Mouse (Mus musculus) liver, embryonic 15.5 days (tissue): ENCODE data around the gene Bcan. TPM values are rescaled to one million over a fixed set of nuclear protein-coding genes. Genes with fewer than 3 reads are reported as not detected.

Experiments
- ATAC-seq: fragments of 200-750 bp; cut with Nextera tagmentation; 2 replicates; pipeline ENCODE4 v1.8.0; 2017; ENCODE audit warnings: moderate number of reproducible peaks, mild to moderate bottlenecking, moderate library complexity; ENCODE audit not compliant: insufficient read depth
- H3K27ac ChIP-seq: fragments of 300-500 bp; sonication (generic); replicated peaks from 2 replicates; pipeline ENCODE4 v1.5.1; 2015; ENCODE audit warnings: mild to moderate bottlenecking, inconsistent platforms
- H3K27me3 ChIP-seq: fragments of 300-500 bp; sonication (generic); 2 replicates; pipeline ENCODE4 v1.6.1; 2015; ENCODE audit warnings: mild to moderate bottlenecking, inconsistent platforms
- H3K36me3 ChIP-seq: fragments of 300-500 bp; sonication (generic); replicated peaks from 2 replicates; pipeline ENCODE4 v1.6.1; 2015; ENCODE audit warnings: moderate library complexity, mild to moderate bottlenecking, inconsistent platforms
- H3K4me1 ChIP-seq: fragments of 300-500 bp; sonication (generic); replicated peaks from 2 replicates; pipeline ENCODE4 v1.6.1; 2015; ENCODE audit warnings: inconsistent platforms
- H3K4me2 ChIP-seq: fragments of 300-500 bp; sonication (generic); 2 replicates; pipeline ENCODE4 v1.6.1; 2015; ENCODE audit warnings: moderate library complexity, mild to moderate bottlenecking, inconsistent platforms
- H3K4me3 ChIP-seq: fragments of 300-500 bp; sonication (generic); replicated peaks from 2 replicates; pipeline ENCODE4 v1.5.1; 2015; ENCODE audit warnings: mild to moderate bottlenecking, inconsistent platforms
- H3K9ac ChIP-seq: fragments of 300-500 bp; sonication (generic); 2 replicates; pipeline ENCODE4 v1.6.1; 2015; ENCODE audit warnings: moderate library complexity, mild to moderate bottlenecking, inconsistent platforms
- H3K9me3 ChIP-seq: fragments of 300-500 bp; sonication (generic); replicated peaks from 2 replicates; pipeline ENCODE4 v1.6.1; 2016; ENCODE audit warnings: inconsistent platforms
- WGBS: fragments of 180-500 bp; shearing (Covaris S2); methylation state at CpG from one replicate; pipeline ENCODE4 v1.1.7; 2015; ENCODE audit warnings: mixed read lengths; ENCODE audit not compliant: insufficient replicate concordance; 5-methylcytosine and 5-hydroxymethylcytosine counted together
- polyA plus RNA-seq: library from polyadenylated mRNA; unstranded; fragments of >200 nt; fragmentation: Nextera tagmentation; extraction: Ambion mirVana; gene quantifications from 2 replicates; pipeline ENCODE4 v1.2.1, GENCODE M21; 2015

Gene Bcan
- polyA plus RNA-seq, 1 experiment from 2014 or later: 0.10 TPM

DNA sequence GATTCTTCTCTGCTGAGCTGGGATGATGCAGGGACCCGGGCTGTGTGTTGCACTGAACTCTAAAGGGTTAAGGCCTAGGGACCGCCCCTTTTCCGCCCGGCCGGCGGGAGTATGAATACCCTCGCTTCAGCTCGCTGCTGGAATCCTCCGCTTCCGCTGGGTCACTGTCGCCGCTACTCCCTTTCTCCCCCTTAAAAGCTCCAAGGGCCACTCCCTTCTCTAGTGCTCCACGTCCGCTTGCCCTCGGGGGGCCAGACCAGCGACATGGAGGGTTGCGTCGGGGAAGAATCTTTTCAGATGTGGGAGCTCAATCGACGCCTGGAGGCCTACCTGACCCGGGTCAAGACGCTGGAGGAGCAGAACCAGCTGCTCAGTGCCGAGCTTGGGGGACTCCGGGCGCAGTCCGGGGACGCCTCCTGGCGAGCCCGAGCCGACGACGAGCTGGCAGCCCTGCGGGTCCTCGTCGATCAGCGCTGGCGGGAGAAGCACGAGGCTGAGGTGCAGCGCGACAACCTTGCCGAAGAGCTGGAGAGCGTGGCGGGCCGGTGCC is 29.0 kb downstream of the Bcan start, which contains the start of gene Nes:
Gene Nes, plus strand, starts transcription at position 140 of the 550 bp plus-strand sequence.
- H3K4me1 ChIP-seq: peaks cover 15% of the 10 kb centered on the region
- 0 out of 2 replicates have a peak within 1 kb of the TSS, but pooled peaks have one; percentile 1 for H3K9ac ChIP-seq
- peak within 1 kb of the TSS; percentile 50 for H3K4me2 ChIP-seq
- no peak within 1 kb of the TSS for H3K27ac ChIP-seq
- no peaks in the 10 kb centered on the region for H3K36me3 ChIP-seq
- no peak for ATAC-seq
- H3K4me3 ChIP-seq: peak within 1 kb of the TSS; percentile 41
- WGBS: 1% methylated on average over 44 of the region's 44 CpGs
- H3K9me3 ChIP-seq: no peaks in the 10 kb centered on the region
- peaks cover 82% of the 10 kb centered on the region for H3K27me3 ChIP-seq

DNA sequence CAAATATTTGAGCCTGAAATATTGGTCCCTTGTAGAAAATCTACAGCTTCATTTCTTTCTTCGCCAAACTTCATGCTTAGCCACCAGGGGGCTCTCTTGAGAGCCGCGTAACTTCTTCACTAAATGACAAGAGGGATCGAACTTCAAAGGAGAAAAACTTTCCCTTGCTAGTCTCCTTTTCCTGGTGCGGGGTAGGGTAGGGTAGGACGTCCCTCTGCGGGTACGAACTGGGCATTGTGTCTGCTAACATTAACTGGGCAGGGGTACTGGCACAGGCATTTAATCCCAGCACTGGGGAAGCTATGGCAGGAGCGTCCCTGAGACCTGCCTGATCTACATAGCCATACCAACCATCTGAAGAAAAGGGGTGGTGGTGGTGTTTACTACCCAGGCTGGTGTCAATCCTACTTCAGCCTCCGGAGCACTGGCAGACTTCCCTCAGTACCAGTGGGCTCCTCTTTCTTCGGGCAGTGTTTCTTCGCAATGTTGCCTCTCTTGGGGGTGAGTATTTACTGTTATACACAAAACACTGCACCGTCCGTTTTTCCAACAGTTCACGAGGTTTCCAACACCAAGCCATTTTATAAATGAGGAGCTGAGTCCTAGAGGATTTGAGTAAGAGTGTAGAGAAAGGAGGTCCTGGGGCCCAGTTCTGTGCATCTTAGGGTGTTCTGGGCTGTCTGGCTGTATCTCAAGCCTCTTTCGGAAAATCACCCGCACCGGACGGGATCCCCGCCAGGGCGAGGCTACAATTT is 29.7 kb downstream of the Bcan start:
- WGBS: 3% methylated on average over 21 of the region's 21 CpGs

DNA sequence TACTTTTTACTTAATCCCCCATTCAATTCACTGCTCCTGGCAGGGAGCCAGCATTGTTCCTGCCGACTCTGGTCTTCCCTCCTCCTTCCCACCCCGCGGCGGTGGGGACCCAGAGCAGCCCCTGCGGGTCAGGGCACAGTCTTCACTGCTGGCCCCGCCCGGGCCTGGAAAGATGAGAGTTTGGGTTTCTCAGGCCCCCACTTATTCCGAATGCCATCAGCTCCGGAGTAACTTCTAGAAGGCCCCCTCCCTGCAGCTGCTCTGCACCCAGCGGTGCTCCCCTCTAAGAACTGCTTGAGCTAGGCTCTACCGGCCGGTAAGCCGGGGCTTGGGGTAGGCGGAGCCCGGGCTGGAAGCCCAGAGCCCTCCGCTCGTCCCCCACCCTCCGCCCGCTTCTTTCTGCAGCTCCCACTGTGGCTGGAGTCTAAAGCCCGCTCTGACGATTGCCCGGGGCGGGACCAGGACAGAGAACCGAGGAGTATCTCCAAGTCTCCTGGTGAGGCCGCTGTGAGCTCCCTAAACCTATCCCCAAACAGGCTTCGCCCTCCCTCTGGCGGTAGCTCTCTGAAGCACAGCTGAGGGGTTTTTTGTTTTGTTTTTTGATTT is 39.3 kb downstream of the Bcan start:
- peak; percentile 83 for ATAC-seq
- WGBS: under 1% methylated on average over 27 of the region's 27 CpGs
- Histone ChIP-seq H3K36me3 (no peaks in the 10 kb centered on the region), H3K4me3 (peak overlapping the region; percentile 43), H3K4me2 (peak overlapping the region; percentile 68), H3K27ac (no peak overlapping the region), H3K27me3 (peaks cover 58% of the 10 kb centered on the region), H3K4me1 (peaks cover 9% of the 10 kb centered on the region), H3K9me3 (no peaks in the 10 kb centered on the region), H3K9ac (peak overlapping the region; percentile 27)

More for the DNA sequence above, 29.7 kb downstream of the Bcan start:
- ATAC-seq: no peak
- Histone ChIP-seq H3K27me3 (peaks cover 76% of the 10 kb centered on the region), H3K4me3 (peak overlapping the region; percentile 41), H3K36me3 (no peaks in the 10 kb centered on the region), H3K9ac (no peak overlapping the region), H3K4me2 (peak overlapping the region; percentile 50), H3K9me3 (no peaks in the 10 kb centered on the region), H3K4me1 (peaks cover 15% of the 10 kb centered on the region), H3K27ac (no peak overlapping the region)

DNA sequence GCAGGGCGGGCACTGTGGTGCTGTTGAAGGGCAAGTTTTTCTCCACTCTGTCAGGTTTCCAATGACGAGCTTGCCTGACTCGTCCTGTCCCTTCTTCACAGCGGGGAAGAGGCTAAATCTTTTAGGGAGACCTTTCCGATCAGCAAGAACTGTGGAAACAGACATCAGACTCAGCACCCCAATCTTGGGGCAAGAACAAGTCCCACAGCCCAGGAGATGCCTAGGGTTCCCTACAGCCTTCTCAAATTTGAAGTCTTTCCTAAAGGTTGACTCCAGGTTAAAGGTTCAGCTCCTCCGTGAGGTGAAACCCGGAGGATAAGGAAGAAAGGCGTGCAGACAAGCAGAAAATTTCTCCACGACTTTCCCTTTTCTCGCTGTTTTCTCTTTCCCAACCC is 39.8 kb downstream of the Bcan start:
- WGBS: 13% methylated on average over 10 of the region's 10 CpGs

GRCm38 (mm10) chr3:87959371-87959770 is 40.7 kb downstream of the Bcan start:
- H3K27ac ChIP-seq: no peak overlapping the region
- H3K36me3 ChIP-seq: no peaks in the 10 kb centered on the region
- H3K4me3 ChIP-seq: no peak overlapping the region
- H3K9ac ChIP-seq: no peak overlapping the region
- no peak for ATAC-seq
- 52% methylated on average over 7 of the region's 7 CpGs for WGBS
- peaks cover 9% of the 10 kb centered on the region for H3K4me1 ChIP-seq
- H3K9me3 ChIP-seq: no peaks in the 10 kb centered on the region
- H3K27me3 ChIP-seq: peaks cover 71% of the 10 kb centered on the region
- no peak overlapping the region for H3K4me2 ChIP-seq

More for the DNA sequence above, 39.8 kb downstream of the Bcan start:
- no peaks in the 10 kb centered on the region for H3K9me3 ChIP-seq
- ATAC-seq: no peak
- no peak overlapping the region for H3K27ac ChIP-seq
- H3K4me2 ChIP-seq: peak overlapping the region; percentile 68
- H3K4me1 ChIP-seq: peaks cover 9% of the 10 kb centered on the region
- H3K36me3 ChIP-seq: no peaks in the 10 kb centered on the region
- H3K4me3 ChIP-seq: peak overlapping the region; percentile 43
- peaks cover 63% of the 10 kb centered on the region for H3K27me3 ChIP-seq
- H3K9ac ChIP-seq: peak overlapping the region; percentile 27; the same call in 1 of the 2 replicates

- peaks cover 75% of the 10 kb centered on the region for H3K27me3 ChIP-seq
- no peak overlapping the region for H3K9ac ChIP-seq
- H3K36me3 ChIP-seq: no peaks in the 10 kb centered on the region
- H3K27ac ChIP-seq: no peak overlapping the region
- no peak overlapping the region for H3K4me3 ChIP-seq
- H3K4me1 ChIP-seq: peaks cover 9% of the 10 kb centered on the region
- WGBS: 40% methylated on average over 1 of the region's 1 CpGs
- no peak for ATAC-seq
- no peak overlapping the region for H3K4me2 ChIP-seq
- H3K9me3 ChIP-seq: no peaks in the 10 kb centered on the region
Measured at GRCm38 (mm10) chr3:87958967-87959366, 41.1 kb downstream of the Bcan start.

- Histone ChIP-seq H3K4me3 (no peak overlapping the region), H3K27ac (no peak overlapping the region), H3K9ac (no peak overlapping the region), H3K4me2 (no peak overlapping the region), H3K27me3 (peaks cover 80% of the 10 kb centered on the region), H3K4me1 (peaks cover 9% of the 10 kb centered on the region), H3K36me3 (no peaks in the 10 kb centered on the region), H3K9me3 (no peaks in the 10 kb centered on the region)
- 33% methylated on average over 4 of the region's 4 CpGs for WGBS
- no peak for ATAC-seq
Measured at GRCm38 (mm10) chr3:87958476-87958875, 41.6 kb downstream of the Bcan start.

DNA sequence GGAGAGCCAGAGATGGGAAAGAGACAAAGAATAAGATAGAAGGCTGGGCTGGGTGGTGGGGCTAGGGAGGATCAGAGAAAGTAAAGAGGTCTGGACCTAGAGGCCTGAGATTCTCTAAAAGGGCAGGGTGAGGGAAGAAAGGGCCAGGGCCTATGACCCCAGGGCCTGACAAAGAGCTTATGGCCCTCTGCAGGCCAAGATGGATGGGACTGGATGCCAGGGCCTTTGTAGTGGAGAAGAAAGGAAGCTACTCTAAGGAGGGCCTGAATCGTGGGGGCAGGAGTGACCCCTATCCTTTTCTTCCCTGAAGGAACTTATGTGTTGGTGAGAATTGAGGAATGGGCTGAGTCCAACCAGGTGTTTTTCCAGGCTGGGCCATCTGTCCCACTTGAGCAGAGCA is 42.0 kb downstream of the Bcan start:
- H3K4me2 ChIP-seq: no peak overlapping the region
- no peak overlapping the region for H3K27ac ChIP-seq
- H3K4me3 ChIP-seq: no peak overlapping the region
- no peaks in the 10 kb centered on the region for H3K36me3 ChIP-seq
- no peak for ATAC-seq
- H3K9me3 ChIP-seq: no peaks in the 10 kb centered on the region
- peaks cover 84% of the 10 kb centered on the region for H3K27me3 ChIP-seq
- H3K4me1 ChIP-seq: peaks cover 9% of the 10 kb centered on the region
- 54% methylated on average over 1 of the region's 1 CpGs for WGBS
- no peak overlapping the region for H3K9ac ChIP-seq

DNA sequence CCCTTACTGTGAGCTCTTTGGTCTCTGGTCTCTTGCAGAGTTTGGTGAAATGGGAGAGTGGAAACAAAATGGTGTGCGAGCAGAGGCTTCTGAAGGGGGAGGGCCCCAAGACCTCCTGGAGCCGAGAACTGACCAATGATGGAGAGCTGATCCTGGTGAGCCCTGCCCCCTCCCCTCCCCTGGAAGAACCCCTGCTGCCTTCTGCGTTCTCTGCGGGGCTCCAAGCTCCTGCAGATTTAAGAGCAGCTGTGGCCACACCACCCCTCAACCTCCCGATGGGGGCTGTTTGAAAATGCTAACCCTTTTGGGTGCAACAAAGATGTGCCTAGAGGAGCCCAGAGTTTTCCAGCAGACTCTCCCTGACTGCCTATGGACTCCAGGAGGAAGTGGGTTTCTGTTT is 47.6 kb downstream of the Bcan start:
- no peak overlapping the region for H3K27ac ChIP-seq
- H3K4me1 ChIP-seq: peaks cover 20% of the 10 kb centered on the region
- no peak overlapping the region for H3K4me3 ChIP-seq
- ATAC-seq: no peak
- H3K36me3 ChIP-seq: no peaks in the 10 kb centered on the region
- H3K4me2 ChIP-seq: peak overlapping the region; percentile 33
- WGBS: 0% methylated on average over 5 of the region's 5 CpGs
- no peaks in the 10 kb centered on the region for H3K9me3 ChIP-seq
- no peak overlapping the region for H3K9ac ChIP-seq
- H3K27me3 ChIP-seq: peaks cover 96% of the 10 kb centered on the region

GRCm38 (mm10) chr3:87951946-87952345 is 48.1 kb downstream of the Bcan start:
- Histone ChIP-seq H3K4me2 (peak overlapping the region; percentile 33), H3K36me3 (no peaks in the 10 kb centered on the region), H3K27me3 (peaks cover 98% of the 10 kb centered on the region), H3K9ac (no peak overlapping the region), H3K27ac (no peak overlapping the region), H3K4me3 (no peak overlapping the region), H3K9me3 (no peaks in the 10 kb centered on the region), H3K4me1 (peaks cover 25% of the 10 kb centered on the region)
- 9% methylated on average over 12 of the region's 12 CpGs for WGBS
- no peak for ATAC-seq

DNA sequence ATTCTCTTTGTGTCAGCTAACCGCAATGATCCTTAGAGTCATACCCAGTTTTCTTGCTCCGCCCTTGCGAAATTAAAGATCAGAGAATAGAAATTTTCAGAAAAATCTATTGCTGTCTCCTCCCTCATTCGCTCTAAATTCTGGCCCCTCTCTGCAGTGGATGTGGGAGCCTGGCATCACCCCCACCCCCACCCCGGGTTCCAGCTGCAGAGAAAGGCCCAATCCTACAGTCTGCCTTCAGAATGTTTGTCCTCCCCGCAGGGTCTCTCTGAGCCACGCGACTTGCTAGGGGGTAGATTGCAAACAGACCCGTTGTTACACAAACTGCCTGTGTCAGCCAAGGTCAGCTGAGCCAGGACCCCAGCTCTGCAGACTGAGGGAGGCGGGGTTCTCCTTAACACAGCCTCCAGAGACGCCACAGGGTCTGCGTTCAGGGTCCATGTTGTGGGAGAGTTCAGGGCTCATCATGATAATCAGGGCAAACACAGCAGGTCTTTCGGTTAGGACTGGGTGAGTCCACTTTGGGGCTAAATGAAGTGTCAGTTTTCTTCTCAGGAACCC is 50.0 kb downstream of the Bcan start:
- WGBS: 10% methylated on average over 13 of the region's 13 CpGs
- H3K4me3 ChIP-seq: no peak overlapping the region
- no peak for ATAC-seq

More for the DNA sequence above, 50.0 kb downstream of the Bcan start:
- Histone ChIP-seq H3K9ac (no peak overlapping the region), H3K9me3 (no peaks in the 10 kb centered on the region), H3K27ac (no peak overlapping the region), H3K4me1 (peaks cover 26% of the 10 kb centered on the region), H3K4me2 (no peak overlapping the region), H3K27me3 (peaks cover 100% of the 10 kb centered on the region), H3K36me3 (no peaks in the 10 kb centered on the region)
